Mouse (Mus musculus) limb, embryonic 13.5 days (tissue): ENCODE data around the gene Chchd3. TPM values are rescaled to one million over a fixed set of nuclear protein-coding genes. Genes with fewer than 3 reads are reported as not detected.

Experiments used
- ATAC-seq: fragments of 200-750 bp; cut with Nextera tagmentation; 2 replicates; pipeline ENCODE4 v1.8.0; 2017; ENCODE audit warnings: low read depth, moderate number of reproducible peaks, moderate TSS enrichment; ENCODE audit not compliant: low FRiP score
- H3K27ac ChIP-seq: fragments of 300-500 bp; sonication (generic); 2 replicates; pipeline ENCODE4 v1.5.1; 2015; ENCODE audit warnings: inconsistent platforms, mild to moderate bottlenecking, moderate library complexity
- H3K27me3 ChIP-seq: fragments of 300-500 bp; sonication (generic); 2 replicates; pipeline ENCODE4 v1.6.1; 2015; ENCODE audit warnings: mild to moderate bottlenecking, inconsistent platforms
- H3K36me3 ChIP-seq: fragments of 300-500 bp; sonication (generic); 2 replicates; pipeline ENCODE4 v1.6.1; 2015; ENCODE audit warnings: inconsistent platforms, mild to moderate bottlenecking, moderate library complexity
- H3K4me1 ChIP-seq: fragments of 300-500 bp; sonication (generic); 2 replicates; pipeline ENCODE4 v1.6.1; 2015; ENCODE audit warnings: inconsistent platforms
- H3K4me2 ChIP-seq: fragments of 300-500 bp; sonication (generic); replicated peaks from 2 replicates; pipeline ENCODE4 v1.6.1; 2015; ENCODE audit warnings: inconsistent platforms, mild to moderate bottlenecking, moderate library complexity
- H3K4me3 ChIP-seq: fragments of 300-500 bp; sonication (generic); 2 replicates; pipeline ENCODE4 v1.5.1; 2015; ENCODE audit warnings: moderate library complexity, mild to moderate bottlenecking, inconsistent platforms
- H3K9ac ChIP-seq: fragments of 300-500 bp; sonication (generic); 2 replicates; pipeline ENCODE4 v1.6.1; 2015; ENCODE audit warnings: mild to moderate bottlenecking, inconsistent platforms
- H3K9me3 ChIP-seq: fragments of 300-500 bp; sonication (generic); 2 replicates; pipeline ENCODE4 v1.6.1; 2016; ENCODE audit warnings: inconsistent platforms
- WGBS: fragments of 180-500 bp; shearing (Covaris S2); methylation state at CpG from one replicate; pipeline ENCODE4 v1.1.7; 2015; 5-methylcytosine and 5-hydroxymethylcytosine counted together
- polyA plus RNA-seq: library from polyadenylated mRNA; unstranded; fragments of >200 nt; fragmentation: Nextera tagmentation; extraction: Ambion mirVana; gene quantifications from 2 replicates; pipeline ENCODE4 v1.2.1, GENCODE M21; 2015

Gene Chchd3
- polyA plus RNA-seq, 1 experiment from 2014 or later, result 105 TPM

DNA sequence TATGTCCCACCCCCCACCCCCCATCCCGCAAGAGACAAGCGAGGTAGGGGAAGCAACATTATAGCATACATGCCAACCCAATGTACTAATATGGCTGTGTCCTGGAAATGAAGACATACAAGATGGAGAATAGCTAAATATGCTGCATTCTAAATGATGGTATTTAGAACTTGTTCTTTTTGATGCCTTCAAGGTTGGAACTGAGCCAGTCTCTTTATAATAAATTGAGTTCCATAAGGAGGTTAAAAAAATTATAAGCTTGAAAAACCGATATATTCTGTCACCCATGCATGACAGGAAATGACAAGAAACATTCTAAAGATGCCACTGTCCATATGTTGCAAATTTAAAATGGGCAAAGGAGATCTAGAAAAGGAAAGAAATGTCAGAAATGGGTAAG is 104.6 kb downstream of the Chchd3 start:
- Histone ChIP-seq H3K36me3 (no peaks in the 10 kb centered on the region), H3K4me1 (0 out of 2 replicates have a peak, but pooled peaks cover 13% of the 10 kb centered on the region), H3K9me3 (no peaks in the 10 kb centered on the region), H3K4me2 (no peak overlapping the region), H3K27ac (no peak overlapping the region), H3K9ac (no peak overlapping the region), H3K4me3 (no peak overlapping the region), H3K27me3 (no peaks in the 10 kb centered on the region)
- WGBS, result 87% methylated on average over 3 of the region's 3 CpGs
- ATAC-seq, result no peak

DNA sequence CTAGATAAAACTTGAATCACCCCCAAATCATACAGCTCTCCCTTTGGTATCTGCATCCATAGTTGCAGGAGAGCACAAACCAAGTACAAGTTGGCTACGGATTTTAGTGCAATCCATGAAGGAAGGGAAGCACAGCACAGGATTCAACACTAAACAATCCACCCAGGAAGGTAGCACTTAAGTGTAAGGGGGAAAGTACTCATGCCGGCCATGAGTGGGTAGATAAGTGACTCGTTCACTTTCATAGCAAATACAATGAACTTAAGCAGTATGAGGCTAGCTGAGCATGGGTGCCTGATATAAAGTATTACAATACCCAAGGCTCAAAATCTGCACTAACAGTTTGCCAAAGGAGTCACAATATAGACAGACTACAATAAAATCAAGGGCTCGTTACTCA is 109.1 kb downstream of the Chchd3 start:
- Histone ChIP-seq H3K4me2 (no peak overlapping the region), H3K9ac (no peak overlapping the region), H3K27ac (no peak overlapping the region), H3K9me3 (no peaks in the 10 kb centered on the region), H3K36me3 (no peaks in the 10 kb centered on the region), H3K4me3 (no peak overlapping the region), H3K27me3 (no peaks in the 10 kb centered on the region), H3K4me1 (peaks cover 14% of the 10 kb centered on the region)
- no peak for ATAC-seq
- WGBS, result 71% methylated on average over 4 of the region's 4 CpGs

DNA sequence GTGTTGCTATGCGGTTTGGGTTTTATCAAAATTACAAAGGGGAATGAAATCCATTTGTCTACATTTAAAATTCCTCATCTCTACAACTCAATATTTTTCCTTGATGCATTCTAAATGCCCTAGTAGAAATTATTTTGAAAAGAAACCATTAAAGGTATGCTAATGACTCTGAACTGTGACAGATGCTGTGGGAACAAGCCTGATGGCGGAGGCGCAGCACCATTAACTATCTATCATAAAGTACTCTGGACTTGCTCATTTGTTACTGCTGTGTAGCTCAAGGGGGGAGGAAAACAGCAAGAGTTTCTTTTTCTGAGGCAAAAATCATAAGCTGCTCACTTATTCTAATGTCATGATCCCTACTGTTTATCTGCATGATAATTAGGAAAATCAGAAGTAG is 110.4 kb downstream of the Chchd3 start:
- no peak overlapping the region for H3K4me3 ChIP-seq
- H3K4me1 ChIP-seq, result peaks cover 14% of the 10 kb centered on the region
- 89% methylated on average over 3 of the region's 3 CpGs for WGBS
- no peaks in the 10 kb centered on the region for H3K9me3 ChIP-seq
- H3K27me3 ChIP-seq, result no peaks in the 10 kb centered on the region
- H3K36me3 ChIP-seq, result no peaks in the 10 kb centered on the region
- no peak overlapping the region for H3K27ac ChIP-seq
- no peak overlapping the region for H3K4me2 ChIP-seq
- H3K9ac ChIP-seq, result no peak overlapping the region
- ATAC-seq, result no peak

DNA sequence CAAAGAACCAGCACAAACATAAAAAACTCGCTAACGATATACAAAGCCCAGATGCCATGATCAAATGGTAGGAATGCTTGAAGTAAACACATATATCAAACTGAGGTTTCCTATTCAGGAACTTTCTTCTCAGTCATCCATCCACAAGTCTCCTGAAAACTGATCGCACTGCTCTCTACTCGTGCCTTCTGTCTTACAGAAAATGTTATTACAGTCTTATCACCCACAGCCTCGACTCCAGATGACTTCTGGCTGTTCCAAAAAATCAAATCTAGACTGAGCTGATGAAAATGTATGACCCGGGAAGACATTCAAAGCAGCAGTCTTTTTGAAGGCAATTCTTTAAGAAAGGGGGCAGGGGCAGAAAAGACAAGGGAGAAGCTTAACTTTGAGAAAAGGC is 112.8 kb downstream of the Chchd3 start:
- Histone ChIP-seq H3K4me3 (no peak overlapping the region), H3K9me3 (no peaks in the 10 kb centered on the region), H3K27ac (no peak overlapping the region), H3K4me1 (peaks cover 14% of the 10 kb centered on the region), H3K27me3 (no peaks in the 10 kb centered on the region), H3K9ac (no peak overlapping the region), H3K36me3 (no peaks in the 10 kb centered on the region), H3K4me2 (no peak overlapping the region)
- 51% methylated on average over 6 of the region's 6 CpGs for WGBS
- ATAC-seq, result no peak

DNA sequence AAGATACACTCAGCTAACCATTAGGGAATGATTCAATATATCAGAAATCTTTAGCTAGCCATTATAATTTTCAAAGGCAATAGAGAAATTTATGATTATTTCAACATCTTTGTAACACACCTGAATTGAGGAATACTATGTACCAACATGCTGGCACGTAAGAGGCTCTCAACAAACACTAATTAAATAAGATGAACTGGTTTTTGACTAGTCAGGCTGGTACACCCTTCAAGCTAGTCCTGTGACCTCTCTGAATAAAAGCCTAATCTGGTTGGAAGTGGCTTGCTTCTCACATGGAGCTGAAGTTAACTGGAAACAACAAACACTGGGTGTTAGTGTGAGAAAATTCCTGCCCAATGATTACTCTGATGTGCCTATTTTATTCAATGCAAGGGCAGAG is 115.1 kb downstream of the Chchd3 start:
- Histone ChIP-seq H3K27ac (no peak overlapping the region), H3K4me1 (peaks cover 10% of the 10 kb centered on the region), H3K9ac (no peak overlapping the region), H3K36me3 (no peaks in the 10 kb centered on the region), H3K4me3 (no peak overlapping the region), H3K4me2 (no peak overlapping the region), H3K9me3 (no peaks in the 10 kb centered on the region), H3K27me3 (peaks cover 6% of the 10 kb centered on the region; the same call in 1 of the 2 replicates)
- WGBS, result 86% methylated on average over 1 of the region's 1 CpGs
- no peak for ATAC-seq

DNA sequence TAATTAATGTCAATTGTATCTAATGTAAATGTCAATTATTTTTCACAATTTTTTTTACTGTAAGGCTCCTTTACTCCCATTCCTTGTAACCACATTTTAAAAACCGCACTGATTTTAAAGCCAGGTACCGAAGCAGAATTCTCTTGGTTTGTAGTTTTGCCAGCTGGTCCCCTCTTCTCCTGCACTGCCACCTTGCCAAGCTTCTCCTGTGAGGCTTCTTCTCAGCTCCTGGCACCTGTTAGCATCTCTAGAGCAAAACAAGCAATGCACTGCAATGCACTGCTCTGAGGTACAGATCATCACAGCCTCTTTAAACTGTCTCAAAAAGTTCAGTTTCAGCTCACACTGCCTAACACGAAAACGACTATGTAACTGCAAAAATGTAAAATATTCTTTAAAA is 116.4 kb downstream of the Chchd3 start:
- WGBS, result 87% methylated on average over 4 of the region's 4 CpGs
- peaks cover 8% of the 10 kb centered on the region; the same call in 1 of the 2 replicates for H3K27me3 ChIP-seq
- H3K4me1 ChIP-seq, result peaks cover 19% of the 10 kb centered on the region
- no peak for ATAC-seq
- H3K9ac ChIP-seq, result no peak overlapping the region
- no peaks in the 10 kb centered on the region for H3K9me3 ChIP-seq
- no peak overlapping the region for H3K4me3 ChIP-seq
- no peak overlapping the region for H3K27ac ChIP-seq
- no peaks in the 10 kb centered on the region for H3K36me3 ChIP-seq
- H3K4me2 ChIP-seq, result no peak overlapping the region

DNA sequence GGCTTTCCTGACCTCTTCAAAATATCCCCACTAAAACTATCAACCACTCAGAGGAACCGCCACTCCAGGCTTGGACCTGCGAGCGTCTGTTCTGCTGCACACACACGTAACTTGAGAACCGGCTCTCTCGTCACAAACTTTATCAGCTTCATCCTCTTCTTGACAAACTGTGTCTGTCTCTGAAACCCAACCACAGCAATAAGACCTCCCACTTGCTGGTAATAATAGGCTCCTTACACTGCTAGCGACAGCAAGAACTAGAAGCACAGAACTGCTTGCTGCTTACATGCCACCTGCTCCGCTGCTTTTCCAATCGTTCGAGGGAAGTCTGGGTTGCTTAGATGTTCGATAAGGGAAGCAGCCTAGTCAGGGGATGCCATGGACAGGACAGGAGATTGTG is 119.8 kb downstream of the Chchd3 start:
- peaks cover 30% of the 10 kb centered on the region for H3K4me1 ChIP-seq
- no peak overlapping the region for H3K4me3 ChIP-seq
- H3K27ac ChIP-seq, result no peak overlapping the region
- no peak overlapping the region for H3K4me2 ChIP-seq
- H3K27me3 ChIP-seq, result peaks cover 11% of the 10 kb centered on the region
- WGBS, result 35% methylated on average over 11 of the region's 11 CpGs
- H3K9me3 ChIP-seq, result no peaks in the 10 kb centered on the region
- no peak overlapping the region for H3K9ac ChIP-seq
- H3K36me3 ChIP-seq, result no peaks in the 10 kb centered on the region
- ATAC-seq, result no peak

DNA sequence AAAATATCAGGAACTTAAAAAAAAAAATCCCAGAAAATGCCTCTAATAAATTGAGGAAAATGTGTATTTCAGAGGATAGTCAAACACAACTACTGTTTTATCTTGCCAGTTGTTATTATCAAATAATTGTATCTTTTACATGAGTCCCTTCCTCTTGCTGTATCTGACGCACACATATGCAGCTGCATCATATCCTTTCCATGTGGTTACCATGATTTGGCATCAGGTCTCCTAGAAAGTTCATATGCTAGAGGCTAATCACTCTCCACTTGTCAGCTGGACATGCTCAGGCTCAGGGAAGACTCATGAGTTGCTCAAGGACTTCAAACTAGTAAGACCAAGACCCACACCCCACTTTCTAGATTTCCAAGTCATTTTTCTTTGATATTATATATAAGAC is 122.4 kb downstream of the Chchd3 start:
- no peak overlapping the region for H3K27ac ChIP-seq
- H3K36me3 ChIP-seq, result no peaks in the 10 kb centered on the region
- H3K9ac ChIP-seq, result no peak overlapping the region
- no peak overlapping the region for H3K4me3 ChIP-seq
- ATAC-seq, result no peak
- WGBS, result 57% methylated on average over 1 of the region's 1 CpGs
- H3K4me1 ChIP-seq, result peaks cover 30% of the 10 kb centered on the region
- H3K4me2 ChIP-seq, result no peak overlapping the region
- peaks cover 11% of the 10 kb centered on the region for H3K27me3 ChIP-seq
- H3K9me3 ChIP-seq, result no peaks in the 10 kb centered on the region

DNA sequence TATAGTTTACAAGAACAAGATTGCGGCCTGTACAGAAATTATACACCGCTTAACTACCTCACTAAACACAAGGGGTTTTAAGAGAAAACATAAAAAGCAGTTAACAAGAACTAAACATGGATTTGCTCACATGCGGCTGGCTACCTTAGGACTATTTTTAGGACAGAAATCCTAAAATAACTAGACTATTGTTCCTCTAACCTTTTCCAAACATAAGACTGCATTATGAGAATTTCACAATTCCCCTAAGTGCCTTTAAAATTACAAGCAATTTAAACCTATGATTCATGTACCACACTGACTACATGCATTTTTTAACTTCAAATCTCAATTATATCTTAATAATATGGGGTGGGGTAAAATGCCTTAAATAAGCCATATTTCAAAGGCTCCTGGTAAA is 123.3 kb downstream of the Chchd3 start:
- 23% methylated on average over 3 of the region's 3 CpGs for WGBS
- Histone ChIP-seq H3K9me3 (no peaks in the 10 kb centered on the region), H3K4me2 (no peak overlapping the region), H3K4me1 (peaks cover 30% of the 10 kb centered on the region), H3K9ac (no peak overlapping the region), H3K4me3 (no peak overlapping the region), H3K27me3 (peaks cover 15% of the 10 kb centered on the region), H3K36me3 (no peaks in the 10 kb centered on the region), H3K27ac (no peak overlapping the region)
- ATAC-seq, result no peak

DNA sequence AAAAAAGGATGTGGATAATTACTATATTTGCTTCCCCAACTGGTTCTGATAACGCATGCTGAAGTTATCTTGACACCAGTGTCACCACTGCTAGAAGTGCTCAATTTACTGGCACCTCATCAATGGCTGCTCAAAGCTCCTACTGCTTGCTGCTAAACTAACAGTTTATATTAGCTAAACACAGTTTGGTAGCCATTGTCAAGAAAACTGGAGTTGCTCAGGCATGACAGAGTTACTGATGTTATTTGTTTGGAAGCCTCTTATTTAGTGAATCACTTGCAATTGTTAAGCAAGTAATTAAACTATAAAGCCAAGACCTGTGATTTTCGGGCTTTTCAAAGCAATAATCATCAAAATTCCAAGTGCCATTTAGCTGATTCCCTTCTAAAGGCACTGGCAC is 123.7 kb downstream of the Chchd3 start:
- ATAC-seq, result no peak
- peaks cover 15% of the 10 kb centered on the region for H3K27me3 ChIP-seq
- no peaks in the 10 kb centered on the region for H3K9me3 ChIP-seq
- peaks cover 30% of the 10 kb centered on the region for H3K4me1 ChIP-seq
- no peaks in the 10 kb centered on the region for H3K36me3 ChIP-seq
- H3K4me2 ChIP-seq, result no peak overlapping the region
- 10% methylated on average over 2 of the region's 2 CpGs for whole genome bisulfite sequencing
- H3K4me3 ChIP-seq, result no peak overlapping the region
- H3K27ac ChIP-seq, result no peak overlapping the region
- H3K9ac ChIP-seq, result no peak overlapping the region

DNA sequence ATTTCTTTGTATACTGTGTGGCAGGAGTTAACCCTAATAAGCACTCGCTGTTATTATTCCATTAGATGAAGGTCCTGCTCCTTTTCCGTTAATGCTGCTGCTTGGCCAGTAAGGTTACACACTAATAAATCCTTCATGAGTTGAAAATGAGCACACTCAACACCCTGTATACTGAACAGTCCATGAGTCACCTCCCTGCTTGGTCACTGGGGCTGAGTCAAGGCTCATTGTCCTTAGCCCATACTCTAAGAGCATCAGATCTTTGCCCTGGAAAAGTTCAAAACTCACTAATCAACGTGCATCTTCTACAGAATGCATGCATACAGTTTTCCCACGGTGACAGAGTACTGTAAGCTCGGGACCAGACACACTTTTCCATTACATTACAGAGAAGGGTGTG is 124.5 kb downstream of the Chchd3 start:
- Histone ChIP-seq H3K36me3 (no peaks in the 10 kb centered on the region), H3K4me3 (no peak overlapping the region), H3K27ac (no peak overlapping the region), H3K27me3 (peaks cover 15% of the 10 kb centered on the region), H3K9ac (no peak overlapping the region), H3K4me1 (peaks cover 30% of the 10 kb centered on the region), H3K4me2 (no peak overlapping the region), H3K9me3 (no peaks in the 10 kb centered on the region)
- 42% methylated on average over 5 of the region's 5 CpGs for WGBS
- no peak for ATAC-seq

DNA sequence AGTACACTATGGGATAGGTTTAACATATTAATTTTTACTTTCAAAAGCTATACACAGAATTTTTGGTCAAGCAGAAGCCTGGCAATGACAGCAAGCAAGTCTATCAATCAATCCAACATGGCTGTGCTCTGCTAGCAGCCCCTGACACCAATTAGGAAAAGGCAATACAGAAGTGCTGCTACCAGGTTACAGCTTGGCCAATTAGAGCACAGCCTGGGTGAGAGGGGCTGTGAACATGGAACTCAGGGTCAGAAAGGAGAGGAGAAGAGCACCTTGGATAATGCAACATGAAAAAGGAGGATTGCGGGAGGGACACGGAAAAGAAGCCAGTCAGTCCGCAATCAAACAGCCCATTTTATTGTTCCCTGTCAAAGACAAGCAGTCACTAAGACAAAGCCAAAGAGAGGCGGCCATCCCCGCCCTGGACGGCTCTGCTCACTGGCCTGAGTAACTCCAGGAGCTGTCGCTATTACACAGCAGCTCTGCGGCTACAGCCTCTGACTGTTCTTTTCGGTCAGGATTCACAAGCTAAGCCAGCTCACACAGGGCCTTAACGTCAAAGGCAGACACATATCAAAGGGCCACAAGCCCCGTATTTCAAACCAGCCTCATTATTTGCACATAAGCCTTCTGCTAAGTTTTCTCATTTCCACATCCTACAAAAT is 128.8 kb downstream of the Chchd3 start:
- Histone ChIP-seq H3K27me3 (peaks cover 6% of the 10 kb centered on the region), H3K4me1 (peaks cover 9% of the 10 kb centered on the region), H3K27ac (no peak overlapping the region), H3K4me3 (no peak overlapping the region), H3K9ac (no peak overlapping the region), H3K9me3 (no peaks in the 10 kb centered on the region), H3K4me2 (no peak overlapping the region), H3K36me3 (no peaks in the 10 kb centered on the region)
- 45% methylated on average over 11 of the region's 11 CpGs for WGBS
- no peak for ATAC-seq

DNA sequence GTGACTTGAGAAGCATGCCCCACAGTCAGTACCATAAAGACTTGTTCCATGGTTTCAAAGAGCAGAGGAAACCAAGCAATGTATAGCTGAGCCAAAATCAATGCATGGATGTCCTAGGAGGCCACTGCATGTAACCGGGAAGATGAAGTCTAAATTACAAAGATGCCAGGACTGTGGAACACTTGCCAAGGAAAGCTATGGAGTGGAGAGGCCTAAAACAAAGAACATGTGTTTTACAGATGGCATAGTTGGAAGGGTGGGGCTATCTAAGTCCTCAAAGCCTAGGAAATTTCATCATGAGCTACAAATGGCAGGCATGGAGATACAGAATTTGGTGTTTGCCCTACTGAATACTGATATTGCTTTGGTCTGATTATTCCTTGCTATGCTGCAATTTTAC is 137.7 kb downstream of the Chchd3 start:
- WGBS, result 59% methylated on average over 1 of the region's 1 CpGs
- H3K36me3 ChIP-seq, result peaks cover under 1% of the 10 kb centered on the region
- H3K9me3 ChIP-seq, result no peaks in the 10 kb centered on the region
- no peak overlapping the region for H3K9ac ChIP-seq
- H3K4me2 ChIP-seq, result no peak overlapping the region
- no peak overlapping the region for H3K4me3 ChIP-seq
- H3K4me1 ChIP-seq, result no peaks in the 10 kb centered on the region
- no peaks in the 10 kb centered on the region for H3K27me3 ChIP-seq
- no peak for ATAC-seq
- H3K27ac ChIP-seq, result no peak overlapping the region
